Mouse (Mus musculus) heart, postnatal 10 days (tissue): ENCODE data around the gene Tmem243. TPM values are rescaled to one million over a fixed set of nuclear protein-coding genes. Genes with fewer than 3 reads are reported as not detected.

ENCODE experiments used
- DNase-seq, 2 experiments: peaks; one replicate each; pipeline ENCODE4 v3.0.0; 2021
- intact Hi-C: fragments of 180-260 bp; cut with DNase I; formaldehyde crosslinking; loops from one replicate; pipeline ENCODE4 v1.15.1; 2025
- total RNA-seq, 2 experiments: library from RNA; stranded (reverse); gene quantifications; 2 replicates each; pipeline ENCODE4 v1.2.3; 2021

Gene Tmem243
- total RNA-seq, 2 experiments from 2014 or later = 7.2 to 8.9 TPM

- intact Hi-C loops = loop anchor here (5.0 kb wide), 1 partner anchor 107 kb away; the partner anchor contains the start of gene Crot
- DNase-seq = no peak
These were observed 3.5 kb downstream of the Tmem243 start for GRCm38 (mm10) chr5:9103958-9104357.

- intact Hi-C loops = no loop called here
- DNase-seq = no peak
These were observed 6.3 kb downstream of the Tmem243 start for GRCm38 (mm10) chr5:9106806-9107205.

- DNase-seq = no peak
- intact Hi-C loops = no loop called here
These were observed 7.0 kb downstream of the Tmem243 start for GRCm38 (mm10) chr5:9107296-9108089.

- intact Hi-C loops = no loop called here
- DNase-seq = no peak
These were observed 8.0 kb downstream of the Tmem243 start for GRCm38 (mm10) chr5:9108490-9108889.

GRCm38 (mm10) chr5:9109582-9109981 lies 9.1 kb downstream of the Tmem243 start:
- intact Hi-C loops = no loop called here
- DNase-seq = no peak

GRCm38 (mm10) chr5:9111285-9111684 lies 10.8 kb downstream of the Tmem243 start:
- intact Hi-C loops = loop anchor here (5.0 kb wide), 2 partner anchors 169 to 244 kb away; no protein-coding TSS in a partner anchor

GRCm38 (mm10) chr5:9111759-9112158 lies 11.3 kb downstream of the Tmem243 start:
- DNase-seq = peak; percentile 60 to 74
- intact Hi-C loops = loop anchor here (5.0 kb wide), 2 partner anchors 169 to 244 kb away; no protein-coding TSS in a partner anchor

More at GRCm38 (mm10) chr5:9111285-9111684, 10.8 kb downstream of the Tmem243 start:
- DNase-seq = no peak

GRCm38 (mm10) chr5:9114162-9114561 lies 13.7 kb downstream of the Tmem243 start:
- DNase-seq = no peak
- intact Hi-C loops = loop anchor here (5.0 kb wide), 2 partner anchors 172 to 247 kb away; no protein-coding TSS in a partner anchor

- no peak for DNase-seq
- intact Hi-C loops = no loop called here
These were observed 23.7 kb downstream of the Tmem243 start for GRCm38 (mm10) chr5:9124134-9124533.

- intact Hi-C loops = no loop called here
These were observed 28.1 kb downstream of the Tmem243 start for GRCm38 (mm10) chr5:9128566-9128965.

GRCm38 (mm10) chr5:9131786-9132185 lies 31.3 kb downstream of the Tmem243 start:
- no peak for DNase-seq
- intact Hi-C loops = no loop called here

More at GRCm38 (mm10) chr5:9128566-9128965, 28.1 kb downstream of the Tmem243 start:
- DNase-seq = no peak

- intact Hi-C loops = no loop called here
- no peak for DNase-seq
These were observed 35.1 kb downstream of the Tmem243 start for GRCm38 (mm10) chr5:9135588-9135987.

- intact Hi-C loops = no loop called here
- DNase-seq = no peak
These were observed 40.3 kb downstream of the Tmem243 start for GRCm38 (mm10) chr5:9140724-9141123.

GRCm38 (mm10) chr5:9142376-9142775 lies 41.9 kb downstream of the Tmem243 start:
- intact Hi-C loops = no loop called here
- DNase-seq = no peak

- DNase-seq = no peak
- intact Hi-C loops = no loop called here
These were observed 48.9 kb downstream of the Tmem243 start for GRCm38 (mm10) chr5:9149273-9149850.

GRCm38 (mm10) chr5:9156746-9157145 lies 56.3 kb downstream of the Tmem243 start:
- intact Hi-C loops = loop anchor here (10.0 kb wide), 1 partner anchor 1102 kb away; no protein-coding TSS in a partner anchor
- DNase-seq = no peak

GRCm38 (mm10) chr5:9157336-9157735 lies 56.9 kb downstream of the Tmem243 start:
- no peak for DNase-seq
- intact Hi-C loops = loop anchor here (10.0 kb wide), 1 partner anchor 1103 kb away; no protein-coding TSS in a partner anchor

GRCm38 (mm10) chr5:9160831-9161455 lies 60.5 kb downstream of the Tmem243 start:
- intact Hi-C loops = loop anchor here (2.0 kb wide), 2 partner anchors 60 to 164 kb away; partner anchors contain the start of genes Crot and Tmem243
- peak; percentile 52 to 59 for DNase-seq

- intact Hi-C loops = loop anchor here (2.0 kb wide), 2 partner anchors 61 to 165 kb away; partner anchors contain the start of genes Crot and Tmem243
- DNase-seq = peak; percentile 89 to 92
These were observed 61.1 kb downstream of the Tmem243 start, which contains the start of gene Dmtf1 for GRCm38 (mm10) chr5:9161456-9162041. TSS of gene Dmtf1 (minus strand) at chr5:9161776.

- DNase-seq = no peak
- intact Hi-C loops = no loop called here
These were observed 61.6 kb downstream of the Tmem243 start for GRCm38 (mm10) chr5:9162088-9162487.
